Mouse (Mus musculus) cerebellum, postnatal 25 days (tissue): ENCODE data around the gene Sinhcaf.
"Not testable (repeated sequence)": the region's sequence is repeated elsewhere in the genome, so short reads cannot be mapped to it uniquely, and the experiment has no call there.

Source experiments
- DNase-seq, 2 experiments: peaks; one replicate each; pipeline ENCODE4 v3.0.0; 2021; ENCODE audit warnings: mixed read lengths in 2 of 2

Sinhcaf gene

GRCm38 (mm10) chr6:148946409-148946742 lies at the start of gene Sinhcaf:
Gene Sinhcaf (minus strand): TSS chr6:148946467.
- DNase-seq = peak; percentile 96 to 98

- DNase-seq = no peak
Measured at GRCm38 (mm10) chr6:148994327-148994999, 48.2 kb upstream of the Sinhcaf start.

- no peak for DNase-seq
Measured at GRCm38 (mm10) chr6:148993117-148994077, 47.1 kb upstream of the Sinhcaf start.

DNA sequence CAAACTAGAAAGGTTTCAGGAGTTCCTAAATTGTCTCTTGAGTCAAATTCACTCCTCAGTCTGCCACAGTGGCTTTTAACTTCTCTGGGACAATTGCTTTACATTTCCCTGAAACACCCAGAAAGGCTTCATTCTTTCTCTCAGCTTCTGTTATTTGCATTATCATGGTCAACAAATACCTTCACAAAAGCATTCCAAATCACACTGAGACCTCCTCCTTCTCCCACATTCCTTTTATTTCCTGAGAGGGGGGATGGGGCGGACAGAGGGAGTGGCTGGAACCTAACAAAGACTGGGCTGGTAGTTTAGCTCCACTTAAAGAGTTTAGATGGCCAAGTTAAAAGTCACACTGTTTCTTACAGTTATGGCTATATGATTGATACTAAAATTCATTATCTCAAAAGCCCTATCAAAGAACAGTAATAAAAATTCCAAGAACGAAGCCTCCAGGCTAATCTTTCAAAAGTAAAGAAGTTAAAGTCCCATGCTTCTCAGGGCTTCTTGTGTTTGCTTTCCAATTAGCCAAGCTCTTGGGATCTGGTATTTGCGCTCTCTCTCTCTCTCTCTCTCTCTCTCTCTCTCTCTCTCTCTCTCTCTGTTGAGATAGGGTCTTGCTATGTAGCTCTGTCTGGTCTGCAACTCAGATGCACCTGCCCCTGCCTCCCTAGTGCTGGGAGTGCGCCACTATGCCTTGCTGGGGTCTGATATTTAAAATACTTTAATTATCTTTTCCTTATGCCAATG lies 46.3 kb upstream of the Sinhcaf start:
- no peak for DNase-seq

DNA sequence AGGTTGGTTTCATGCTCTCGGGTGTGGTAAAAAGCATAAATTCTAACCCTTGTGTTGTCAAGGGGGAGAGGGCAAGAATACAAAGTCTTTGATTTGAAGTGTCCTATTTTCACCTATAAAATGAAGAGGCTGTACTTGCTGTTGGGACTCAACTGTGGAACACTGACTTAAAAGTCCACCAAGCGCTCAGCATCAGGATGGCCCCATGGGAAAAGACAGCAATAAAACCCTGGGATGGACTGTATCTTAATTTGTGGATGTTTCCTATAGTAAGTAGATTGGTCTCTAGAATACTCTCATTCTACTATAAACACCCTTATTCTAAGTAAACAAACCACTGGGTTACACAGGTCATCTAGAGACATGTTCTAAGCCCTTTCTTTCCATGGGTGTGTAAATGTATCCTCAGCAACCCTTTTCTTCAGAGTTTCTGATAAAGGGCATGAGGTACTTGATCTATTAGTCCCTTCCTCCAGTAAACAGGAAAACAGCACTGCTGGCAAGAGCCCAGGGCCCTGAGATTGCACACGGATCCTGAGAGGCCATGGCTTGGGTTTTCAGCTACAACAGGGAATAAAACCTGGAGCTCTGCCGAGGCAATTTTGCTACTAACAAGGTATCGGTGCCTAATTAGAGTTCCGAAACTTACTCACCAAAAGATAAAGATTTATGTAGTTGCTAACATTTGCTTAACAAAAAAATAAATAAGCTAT lies 45.5 kb upstream of the Sinhcaf start:
- DNase-seq = peak in 1 of 2 experiments; percentile 16

DNA sequence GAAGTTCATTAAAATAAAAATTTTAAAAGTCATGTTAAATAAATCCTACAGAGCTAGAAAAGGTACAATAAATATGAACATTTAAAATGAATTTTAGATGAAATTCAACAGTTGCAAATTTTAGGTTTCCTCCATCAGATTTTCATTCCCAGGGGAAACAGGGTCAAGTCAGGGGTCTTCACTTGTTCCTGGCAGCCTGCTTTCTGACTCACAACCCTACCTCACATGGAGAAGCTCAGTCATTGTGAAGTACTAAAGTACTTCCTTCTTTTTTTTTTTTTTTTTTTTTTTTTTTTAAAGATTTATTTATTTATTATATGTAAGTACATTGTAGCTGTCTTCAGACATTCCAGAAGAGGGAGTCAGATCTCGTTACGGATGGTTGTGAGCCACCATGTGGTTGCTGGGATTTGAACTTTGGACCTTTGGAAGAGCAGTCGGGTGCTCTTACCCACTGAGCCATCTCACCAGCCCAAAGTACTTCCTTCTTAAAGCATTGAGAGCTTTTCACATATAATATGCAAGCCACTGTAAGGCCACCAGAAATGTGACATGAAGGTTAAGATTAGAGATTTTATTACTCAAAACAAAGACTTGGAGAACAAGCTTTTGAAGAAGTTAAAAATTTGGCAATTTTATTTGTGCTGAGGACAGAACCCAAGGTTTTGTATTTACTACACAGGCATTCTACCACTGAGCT lies 43.7 kb upstream of the Sinhcaf start:
- not testable (repeated sequence) for DNase-seq

GRCm38 (mm10) chr6:148986003-148986402 lies 39.7 kb upstream of the Sinhcaf start:
- DNase-seq = no peak

- DNase-seq = no peak
Measured at GRCm38 (mm10) chr6:148980495-148980894, 34.2 kb upstream of the Sinhcaf start.

DNA sequence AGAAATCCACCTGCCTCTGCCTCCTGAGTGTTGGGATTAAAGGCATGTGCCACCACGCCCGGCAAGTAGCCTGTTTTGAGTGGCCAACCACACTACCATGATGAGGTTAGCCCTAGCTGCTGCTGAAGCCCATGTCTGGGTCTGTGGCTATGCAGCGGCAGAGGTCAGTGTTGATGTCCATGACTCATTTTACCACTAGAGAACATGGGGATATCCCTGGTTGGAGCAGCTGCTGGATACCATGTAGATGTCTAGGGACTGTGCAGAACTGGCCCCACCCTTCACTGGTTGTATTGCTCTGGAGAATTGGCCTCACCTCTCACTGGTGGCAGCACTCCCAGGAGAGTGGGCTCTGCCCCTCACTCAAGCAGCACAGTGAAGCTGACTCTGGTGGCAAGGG lies 28.8 kb upstream of the Sinhcaf start:
- no peak for DNase-seq

DNA sequence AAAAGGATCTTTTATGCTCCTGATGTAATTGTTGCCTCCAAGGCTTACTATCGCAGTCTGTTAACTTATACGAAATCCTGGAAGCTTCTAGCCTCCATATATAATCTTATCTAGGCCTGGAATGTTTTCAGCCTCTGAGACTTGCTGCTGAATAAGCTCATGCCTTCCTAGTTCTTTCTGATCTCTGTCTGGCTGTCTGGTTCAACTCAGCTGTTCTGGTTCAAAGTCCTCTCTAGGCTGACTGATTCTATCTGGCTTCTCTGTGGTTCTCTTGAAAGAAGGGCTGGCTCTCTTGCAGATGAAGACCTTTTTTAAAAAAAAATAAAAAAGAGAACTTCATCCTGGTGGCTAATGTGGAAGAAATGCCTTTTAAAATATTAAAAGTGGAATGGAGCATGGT lies 26.6 kb upstream of the Sinhcaf start:
- no peak for DNase-seq

- no peak for DNase-seq
Measured at GRCm38 (mm10) chr6:148972059-148972848, 26.0 kb upstream of the Sinhcaf start.

- no peak for DNase-seq
Measured at GRCm38 (mm10) chr6:148971385-148971940, 25.2 kb upstream of the Sinhcaf start.

- no peak for DNase-seq
Measured at GRCm38 (mm10) chr6:148961285-148961684, 15.0 kb upstream of the Sinhcaf start.

DNA sequence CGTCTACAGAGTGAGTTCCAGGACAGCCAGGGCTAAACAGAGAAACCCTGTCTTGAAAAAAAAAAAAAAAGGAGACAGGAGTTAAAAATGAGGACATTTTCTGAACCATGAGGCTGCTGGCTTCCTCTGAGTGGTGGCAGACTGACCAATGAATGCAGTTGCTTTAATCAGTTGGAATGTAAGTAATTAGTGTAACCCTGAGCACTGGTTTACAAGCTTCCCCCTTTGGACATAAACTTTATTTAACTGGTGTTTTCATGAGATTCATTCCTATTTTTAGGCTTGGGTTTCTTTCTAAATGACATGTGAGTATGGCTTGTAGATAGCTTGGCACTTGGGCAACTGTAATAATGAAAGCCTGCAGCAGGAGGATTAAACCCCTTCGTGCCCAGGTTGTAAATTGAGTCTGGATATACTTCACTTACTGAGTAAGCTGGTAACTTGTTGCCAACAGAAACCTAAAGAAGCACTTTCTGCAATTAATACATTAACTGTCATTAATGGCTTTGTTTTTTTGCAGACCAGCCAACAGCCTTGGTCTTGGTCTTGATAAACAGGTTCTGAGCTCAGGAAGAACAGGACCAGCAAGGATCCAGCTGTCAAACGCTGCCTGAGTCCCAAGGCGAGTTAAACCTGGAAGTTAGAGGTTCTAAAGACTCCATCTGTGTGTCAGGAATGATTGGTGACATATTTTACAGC lies 13.4 kb upstream of the Sinhcaf start:
- DNase-seq = no peak

- no peak for DNase-seq
Measured at GRCm38 (mm10) chr6:148958712-148959111, 12.4 kb upstream of the Sinhcaf start.

DNA sequence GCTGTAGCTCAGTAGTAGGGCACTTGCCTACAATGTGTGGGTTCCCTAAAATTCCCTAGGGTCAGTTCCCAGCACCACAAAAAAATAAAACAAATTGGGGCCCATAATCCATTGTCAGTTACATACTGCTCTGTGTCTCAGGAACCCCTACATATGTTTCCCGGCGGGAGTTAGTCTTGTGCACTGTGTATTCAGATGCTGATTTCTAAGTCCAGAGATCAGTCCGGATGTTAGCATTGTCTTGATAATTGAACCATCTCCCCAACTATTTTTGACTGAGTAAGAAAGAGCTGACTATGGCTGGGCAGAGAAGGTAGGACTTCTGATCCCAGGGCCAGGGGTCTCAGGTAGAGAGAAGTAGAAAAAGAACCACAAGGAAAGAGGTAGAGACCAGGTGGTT lies 10.8 kb upstream of the Sinhcaf start:
- no peak for DNase-seq

GRCm38 (mm10) chr6:148955641-148956420 lies 9.6 kb upstream of the Sinhcaf start:
- no peak for DNase-seq

DNA sequence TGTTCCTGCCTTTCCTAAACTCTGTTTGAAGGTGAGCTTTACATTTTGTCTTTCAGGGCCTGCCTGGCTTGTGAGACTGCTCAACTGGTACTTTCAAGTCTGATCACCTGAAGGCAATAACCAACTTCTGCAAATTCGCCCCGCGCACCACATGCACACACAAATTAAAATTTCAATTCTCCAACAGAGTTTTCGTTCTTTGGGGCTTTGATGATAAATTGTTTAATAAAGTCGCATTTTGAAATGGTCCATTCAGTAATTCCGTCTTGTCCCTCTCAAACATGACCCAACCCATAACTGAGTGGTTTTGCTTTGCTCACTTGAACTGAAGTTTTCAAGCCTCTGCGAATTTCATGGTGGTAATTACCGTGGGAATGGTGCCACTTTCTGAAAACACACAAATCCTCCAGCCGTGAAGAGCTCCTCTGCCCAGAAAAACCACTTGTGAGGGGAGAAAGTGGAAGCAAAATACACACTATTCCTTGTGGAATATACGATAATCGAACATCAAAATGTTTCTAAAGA lies 676 bp upstream of the Sinhcaf start:
- DNase-seq = no peak
